Mouse (Mus musculus): ENCODE results near the gene Dph1.

The Dph1 gene

GRCm38 (mm10) chr11:75173799-75174165, 17.3 kb downstream of the Dph1 start:
- Histone ChIP-seq H3K4me1 (replicated peaks; ENCODE audit: low read depth, low read length) (peaks cover 55% of the 10 kb centered on the region), H3K36me3 (ENCODE audit: insufficient read depth, low read length) (peaks cover 29% of the 10 kb centered on the region), H3K9me3 (ENCODE audit: low read length) (no peaks in the 10 kb centered on the region), H3K27me3 (ENCODE audit: insufficient read depth, low read length) (peaks cover 63% of the 10 kb centered on the region), H3K4me3 (replicated peaks; ENCODE audit: low read length) (peak overlapping the region; percentile 85)
- no peak for TF ChIP-seq POU5F1 (IDR thresholded peaks at IDR 0.05; ENCODE audit: borderline replicate concordance, low read length)

- H3K36me3 ChIP-seq (ENCODE audit: insufficient read depth, low read length), result peaks cover 28% of the 10 kb centered on the region
- peaks cover 55% of the 10 kb centered on the region for H3K4me1 ChIP-seq (replicated peaks; ENCODE audit: low read depth, low read length)
- H3K27me3 ChIP-seq (ENCODE audit: insufficient read depth, low read length), result peaks cover 68% of the 10 kb centered on the region
- no peaks in the 10 kb centered on the region for H3K9me3 ChIP-seq (ENCODE audit: low read length)
- TF ChIP-seq POU5F1 (IDR thresholded peaks at IDR 0.05; ENCODE audit: borderline replicate concordance, low read length), result no peak
- no peak for TF ChIP-seq CTCF (conservative IDR thresholded peaks at IDR 0.05; ENCODE audit: low read length)
- TF ChIP-seq NANOG (IDR thresholded peaks at IDR 0.05; ENCODE audit: borderline replicate concordance, low read length), result no peak
- H3K4me3 ChIP-seq (replicated peaks; ENCODE audit: low read length), result peak overlapping the region; percentile 85
These were observed 17.8 kb downstream of the Dph1 start for GRCm38 (mm10) chr11:75173095-75173798.

GRCm38 (mm10) chr11:75172151-75173094, 18.6 kb downstream of the Dph1 start:
- H3K36me3 ChIP-seq (ENCODE audit: insufficient read depth, low read length), result peaks cover 20% of the 10 kb centered on the region
- H3K9me3 ChIP-seq (ENCODE audit: low read length), result no peaks in the 10 kb centered on the region

GRCm38 (mm10) chr11:75171186-75171865, 19.7 kb downstream of the Dph1 start:
- TF ChIP-seq NANOG (IDR thresholded peaks at IDR 0.05; ENCODE audit: borderline replicate concordance, low read length) (no peak), CTCF (conservative IDR thresholded peaks at IDR 0.05; ENCODE audit: low read length) (no peak), POU5F1 (IDR thresholded peaks at IDR 0.05; ENCODE audit: borderline replicate concordance, low read length) (no peak)
- Histone ChIP-seq H3K4me3 (replicated peaks; ENCODE audit: low read length) (peak overlapping the region; percentile 85), H3K27me3 (ENCODE audit: insufficient read depth, low read length) (peaks cover 87% of the 10 kb centered on the region), H3K9me3 (ENCODE audit: low read length) (no peaks in the 10 kb centered on the region), H3K36me3 (ENCODE audit: insufficient read depth, low read length) (peaks cover 9% of the 10 kb centered on the region), H3K4me1 (replicated peaks; ENCODE audit: low read depth, low read length) (peaks cover 52% of the 10 kb centered on the region)

More at GRCm38 (mm10) chr11:75172151-75173094, 18.6 kb downstream of the Dph1 start:
- Histone ChIP-seq H3K4me1 (replicated peaks; ENCODE audit: low read depth, low read length) (peaks cover 51% of the 10 kb centered on the region), H3K4me3 (replicated peaks; ENCODE audit: low read length) (peak overlapping the region; percentile 85), H3K27me3 (ENCODE audit: insufficient read depth, low read length) (peaks cover 76% of the 10 kb centered on the region)
- TF ChIP-seq NANOG (IDR thresholded peaks at IDR 0.05; ENCODE audit: borderline replicate concordance, low read length) (no peak), POU5F1 (IDR thresholded peaks at IDR 0.05; ENCODE audit: borderline replicate concordance, low read length) (no peak), CTCF (conservative IDR thresholded peaks at IDR 0.05; ENCODE audit: low read length) (no peak)

- no peak for TF ChIP-seq POU5F1 (IDR thresholded peaks at IDR 0.05; ENCODE audit: borderline replicate concordance, low read length)
- TF ChIP-seq CTCF (conservative IDR thresholded peaks at IDR 0.05; ENCODE audit: low read length), result peak; percentile 50
These were observed 20.8 kb downstream of the Dph1 start for GRCm38 (mm10) chr11:75170136-75170751.

GRCm38 (mm10) chr11:75169405-75170080, 21.5 kb downstream of the Dph1 start, which contains the start of gene Hic1:
Hic1 (minus strand) TSS chr11:75169519.
- TF ChIP-seq NANOG (IDR thresholded peaks at IDR 0.05; ENCODE audit: borderline replicate concordance, low read length) (no peak), POU5F1 (IDR thresholded peaks at IDR 0.05; ENCODE audit: borderline replicate concordance, low read length) (no peak), CTCF (conservative IDR thresholded peaks at IDR 0.05; ENCODE audit: low read length) (no peak)
- Histone ChIP-seq H3K36me3 (ENCODE audit: insufficient read depth, low read length) (no peaks in the 10 kb centered on the region), H3K4me3 (replicated peaks; ENCODE audit: low read length) (peak within 1 kb of the TSS; percentile 79), H3K27me3 (ENCODE audit: insufficient read depth, low read length) (peaks cover 93% of the 10 kb centered on the region), H3K4me1 (replicated peaks; ENCODE audit: low read depth, low read length) (peaks cover 66% of the 10 kb centered on the region), H3K9me3 (ENCODE audit: low read length) (no peaks in the 10 kb centered on the region)

More at GRCm38 (mm10) chr11:75170136-75170751, 20.8 kb downstream of the Dph1 start:
- Histone ChIP-seq H3K4me3 (replicated peaks; ENCODE audit: low read length) (peak overlapping the region; percentile 79), H3K27me3 (ENCODE audit: insufficient read depth, low read length) (peaks cover 93% of the 10 kb centered on the region), H3K4me1 (replicated peaks; ENCODE audit: low read depth, low read length) (peaks cover 59% of the 10 kb centered on the region), H3K36me3 (ENCODE audit: insufficient read depth, low read length) (no peaks in the 10 kb centered on the region), H3K9me3 (ENCODE audit: low read length) (no peaks in the 10 kb centered on the region)

- TF ChIP-seq CTCF (conservative IDR thresholded peaks at IDR 0.05; ENCODE audit: low read length), result no peak
- no peak for TF ChIP-seq NANOG (IDR thresholded peaks at IDR 0.05; ENCODE audit: borderline replicate concordance, low read length)
- TF ChIP-seq POU5F1 (IDR thresholded peaks at IDR 0.05; ENCODE audit: borderline replicate concordance, low read length), result no peak
- Histone ChIP-seq H3K4me3 (replicated peaks; ENCODE audit: low read length) (peak overlapping the region; percentile 79), H3K4me1 (replicated peaks; ENCODE audit: low read depth, low read length) (peaks cover 66% of the 10 kb centered on the region), H3K9me3 (ENCODE audit: low read length) (no peaks in the 10 kb centered on the region), H3K27me3 (ENCODE audit: insufficient read depth, low read length) (peaks cover 94% of the 10 kb centered on the region), H3K36me3 (ENCODE audit: insufficient read depth, low read length) (peaks cover under 1% of the 10 kb centered on the region; the same call in 1 of the 2 replicates)
These were observed 22.3 kb downstream of the Dph1 start for GRCm38 (mm10) chr11:75168590-75169361.

All from E14TG2a.4 (cell line).